Mouse (Mus musculus): ENCODE measurements around the gene Gm7257. TPM values are rescaled to one million over a fixed set of nuclear protein-coding genes. Genes with fewer than 3 reads are reported as not detected.

Gene Gm7257
- not detected for polyA plus RNA-seq (2017; shearing (Covaris generic))

GRCm38 (mm10) chr9:36431584-36431983 lies at the start of gene Gm7257:
Gene Gm7257, plus strand, starts transcription at chr9:36431884.

GRCm38 (mm10) chr9:36475338-36475737 lies 43.7 kb downstream of the Gm7257 start, which contains the start of gene Gm9513:
Gene Gm9513, plus strand, starts transcription at chr9:36475638.

Other genes with a start within 250 kb of the Gm7257 start
- gene Gm9513, start 43.8 kb downstream of the Gm7257 start, polyA plus RNA-seq (2017; shearing (Covaris generic)): not detected
- under 1 TPM in 1 of 2 experiments, not detected in 1; 0.32 TPM for gene Gm5615, start 110.1 kb downstream of the Gm7257 start, polyA plus RNA-seq (2017; shearing (Covaris generic))
- not detected for gene Gm17689, start 150.8 kb downstream of the Gm7257 start, polyA plus RNA-seq (2017; shearing (Covaris generic))
- gene A630095E13Rik, start 211.5 kb downstream of the Gm7257 start, polyA plus RNA-seq (2017; shearing (Covaris generic)): not detected